Mouse (Mus musculus) megakaryocyte, embryonic 14.5 days (primary cell): ENCODE data around the gene St7.

ENCODE experiments used
- FLI1 ChIP-seq: IDR thresholded peaks from 2 replicates; pipeline ENCODE4 v1.6.1; 2012; ENCODE audit warnings: low read length, inconsistent platforms, mixed read lengths
- GATA1 ChIP-seq: IDR thresholded peaks from 3 replicates; pipeline ENCODE4 v1.6.1; 2012; ENCODE audit warnings: mixed read lengths, low read length, inconsistent platforms, borderline replicate concordance

DNA sequence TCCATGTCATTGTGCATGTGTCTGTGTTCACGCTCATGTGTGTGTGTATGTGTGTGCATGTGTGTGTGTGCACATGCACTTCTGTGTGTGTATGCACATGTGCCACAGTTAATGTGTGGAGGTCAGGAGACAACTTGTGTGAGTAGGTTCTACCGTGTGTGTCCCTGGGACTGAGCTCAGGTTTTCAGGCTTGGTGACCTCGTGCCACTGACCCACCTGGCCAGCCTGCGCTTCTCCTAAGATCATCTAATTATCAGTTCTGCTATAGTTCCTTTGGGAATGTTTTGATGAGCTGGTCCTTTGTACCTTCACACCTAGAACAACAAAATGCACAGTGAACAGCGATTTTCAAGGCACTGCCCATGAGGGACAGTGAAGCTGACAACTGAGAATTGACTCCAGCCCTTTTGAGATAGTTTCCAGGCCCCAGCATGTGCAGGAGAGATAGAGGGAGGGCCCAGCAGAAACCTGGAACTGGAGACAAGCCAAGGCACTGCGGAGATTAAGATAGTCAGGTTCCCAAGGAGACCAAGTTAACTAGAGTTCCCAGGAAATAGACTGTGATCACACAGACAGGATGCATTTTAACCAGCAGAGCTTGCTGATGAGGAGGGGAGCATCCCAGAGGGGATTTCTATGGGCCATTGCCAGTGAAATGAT lies 12.3 kb upstream of the St7 start:
- no peak for TF ChIP-seq GATA1
- TF ChIP-seq FLI1, result no peak
